Mouse (Mus musculus): ENCODE data around the gene Epb41l1. TPM values are rescaled to one million over a fixed set of nuclear protein-coding genes. Genes with fewer than 3 reads are reported as not detected.

The Epb41l1 gene
- polyA plus RNA-seq, 1 experiment from 2014 or later, result 2.5 TPM

GRCm38 (mm10) chr2:156576850-156577587 is 156.3 kb downstream of the Epb41l1 start:
- ATAC-seq (ENCODE audit: insufficient number of reproducible peaks, insufficient read depth, low FRiP score, low TSS enrichment, low read depth), result no peak
- Histone ChIP-seq H3K4me2 (no peak overlapping the region), H3K9ac (replicated peaks) (no peak overlapping the region), H3K36me3 (no peaks in the 10 kb centered on the region), H3K4me3 (replicated peaks) (no peak overlapping the region), H3K27ac (no peak overlapping the region), H3K27me3 (peaks cover 3% of the 10 kb centered on the region; the same call in 1 of the 2 replicates), H3K9me3 (no peaks in the 10 kb centered on the region), H3K4me1 (replicated peaks) (no peaks in the 10 kb centered on the region)
- 83% methylated on average over 7 of the region's 7 CpGs for WGBS

- Histone ChIP-seq H3K4me2 (no peak overlapping the region), H3K27me3 (peaks cover 26% of the 10 kb centered on the region), H3K4me3 (replicated peaks) (no peak overlapping the region), H3K9ac (replicated peaks) (no peak overlapping the region), H3K36me3 (no peaks in the 10 kb centered on the region), H3K27ac (no peak overlapping the region), H3K9me3 (no peaks in the 10 kb centered on the region), H3K4me1 (replicated peaks) (no peaks in the 10 kb centered on the region)
- WGBS, result 77% methylated on average over 5 of the region's 5 CpGs
- no peak for ATAC-seq (ENCODE audit: insufficient number of reproducible peaks, insufficient read depth, low FRiP score, low TSS enrichment, low read depth)
Measured at GRCm38 (mm10) chr2:156580507-156580906, 159.8 kb downstream of the Epb41l1 start.

- no peak overlapping the region for H3K4me2 ChIP-seq
Measured at GRCm38 (mm10) chr2:156581244-156581643, 160.5 kb downstream of the Epb41l1 start.

GRCm38 (mm10) chr2:156582887-156583286 is 162.2 kb downstream of the Epb41l1 start:
- no peak for ATAC-seq (ENCODE audit: insufficient number of reproducible peaks, insufficient read depth, low FRiP score, low TSS enrichment, low read depth)
- no peaks in the 10 kb centered on the region for H3K4me1 ChIP-seq (replicated peaks)

More at GRCm38 (mm10) chr2:156581244-156581643, 160.5 kb downstream of the Epb41l1 start:
- no peak overlapping the region for H3K4me3 ChIP-seq (replicated peaks)
- H3K9ac ChIP-seq (replicated peaks), result no peak overlapping the region
- H3K27ac ChIP-seq, result no peak overlapping the region
- no peaks in the 10 kb centered on the region for H3K4me1 ChIP-seq (replicated peaks)
- no peak for ATAC-seq (ENCODE audit: insufficient number of reproducible peaks, insufficient read depth, low FRiP score, low TSS enrichment, low read depth)
- no peaks in the 10 kb centered on the region for H3K9me3 ChIP-seq
- 76% methylated on average over 10 of the region's 10 CpGs for WGBS
- H3K27me3 ChIP-seq, result peaks cover 26% of the 10 kb centered on the region
- H3K36me3 ChIP-seq, result no peaks in the 10 kb centered on the region

GRCm38 (mm10) chr2:156584154-156584796 is 163.6 kb downstream of the Epb41l1 start:
- no peak for ATAC-seq (ENCODE audit: insufficient number of reproducible peaks, insufficient read depth, low FRiP score, low TSS enrichment, low read depth)
- H3K4me2 ChIP-seq, result no peak overlapping the region
- H3K4me1 ChIP-seq (replicated peaks), result no peaks in the 10 kb centered on the region
- H3K27ac ChIP-seq, result no peak overlapping the region
- WGBS, result 54% methylated on average over 11 of the region's 11 CpGs
- H3K36me3 ChIP-seq, result no peaks in the 10 kb centered on the region
- H3K27me3 ChIP-seq, result peaks cover 26% of the 10 kb centered on the region
- H3K9ac ChIP-seq (replicated peaks), result no peak overlapping the region
- H3K4me3 ChIP-seq (replicated peaks), result no peak overlapping the region
- no peaks in the 10 kb centered on the region for H3K9me3 ChIP-seq

More at GRCm38 (mm10) chr2:156582887-156583286, 162.2 kb downstream of the Epb41l1 start:
- Histone ChIP-seq H3K4me3 (replicated peaks) (no peak overlapping the region), H3K36me3 (no peaks in the 10 kb centered on the region), H3K9ac (replicated peaks) (no peak overlapping the region), H3K27ac (no peak overlapping the region), H3K9me3 (no peaks in the 10 kb centered on the region), H3K27me3 (peaks cover 26% of the 10 kb centered on the region), H3K4me2 (no peak overlapping the region)
- WGBS, result 92% methylated on average over 10 of the region's 10 CpGs

GRCm38 (mm10) chr2:156584797-156585471 is 164.2 kb downstream of the Epb41l1 start:
- Histone ChIP-seq H3K27ac (no peak overlapping the region), H3K36me3 (no peaks in the 10 kb centered on the region), H3K4me1 (replicated peaks) (no peaks in the 10 kb centered on the region), H3K4me2 (no peak overlapping the region), H3K4me3 (replicated peaks) (no peak overlapping the region), H3K9ac (replicated peaks) (no peak overlapping the region), H3K9me3 (no peaks in the 10 kb centered on the region), H3K27me3 (peaks cover 23% of the 10 kb centered on the region)
- ATAC-seq (ENCODE audit: insufficient number of reproducible peaks, insufficient read depth, low FRiP score, low TSS enrichment, low read depth), result no peak
- WGBS, result 55% methylated on average over 14 of the region's 14 CpGs

- H3K4me2 ChIP-seq, result no peak overlapping the region
- H3K9me3 ChIP-seq, result no peaks in the 10 kb centered on the region
- ATAC-seq (ENCODE audit: insufficient number of reproducible peaks, insufficient read depth, low FRiP score, low TSS enrichment, low read depth), result no peak
- H3K4me3 ChIP-seq (replicated peaks), result no peak overlapping the region
- H3K36me3 ChIP-seq, result no peaks in the 10 kb centered on the region
- no peak overlapping the region for H3K27ac ChIP-seq
- H3K9ac ChIP-seq (replicated peaks), result no peak overlapping the region
- WGBS, result 89% methylated on average over 9 of the region's 9 CpGs
- peaks cover 9% of the 10 kb centered on the region for H3K27me3 ChIP-seq
- H3K4me1 ChIP-seq (replicated peaks), result peaks cover under 1% of the 10 kb centered on the region; the same call in 1 of the 2 replicates
Measured at GRCm38 (mm10) chr2:156589481-156589880, 168.8 kb downstream of the Epb41l1 start.

Small RNA genes lying within 50 kb of the gene (microRNA-seq; reads per million reads assigned to microRNA genes)
- gene Gm22758, result not detected

Other genes starting within 250 kb of the Epb41l1 start
- 757 and 825 TPM in 2 replicates for gene Rbm39, start 240.7 kb upstream of the Epb41l1 start, polyA plus RNA-seq (2016; fragmentation: Nextera tagmentation; extraction: Ambion mirVana)
- gene Phf20, start 224.4 kb upstream of the Epb41l1 start, polyA plus RNA-seq (2016; fragmentation: Nextera tagmentation; extraction: Ambion mirVana), result 84.3 and 88.3 TPM in 2 replicates
- 4.7 and 5.2 TPM in 2 replicates for gene Cnbd2, start 108.6 kb upstream of the Epb41l1 start, polyA plus RNA-seq (2016; fragmentation: Nextera tagmentation; extraction: Ambion mirVana)
- 88.7 and 106 TPM in 2 replicates for gene Scand1, start 108.2 kb upstream of the Epb41l1 start, polyA plus RNA-seq (2016; fragmentation: Nextera tagmentation; extraction: Ambion mirVana)
- gene Aar2, start 126.7 kb downstream of the Epb41l1 start, polyA plus RNA-seq (2016; fragmentation: Nextera tagmentation; extraction: Ambion mirVana), result 40.5 and 43.4 TPM in 2 replicates
- 101 and 106 TPM in 2 replicates for gene Dlgap4, start 192.8 kb downstream of the Epb41l1 start, polyA plus RNA-seq (2016; fragmentation: Nextera tagmentation; extraction: Ambion mirVana)